Mouse (Mus musculus) CD4-positive, CD25-positive, alpha-beta regulatory T cell, adult 2 months (primary cell): ENCODE data around the gene Zfp541.
A peak's percentile ranks its signal among the peaks of the same experiment; 100 is the strongest.

Experiments
- DNase-seq: peaks from one replicate; pipeline ENCODE4 v3.0.0-alpha.2; 2012; ENCODE audit warnings: low read depth, low spot score

Zfp541 gene

GRCm38 (mm10) chr7:16128899-16129298 is 67.3 kb downstream of the Zfp541 start:
- DNase-seq = no peak

GRCm38 (mm10) chr7:16129421-16129845 is 67.8 kb downstream of the Zfp541 start, which contains the start of gene Slc8a2:
Gene Slc8a2, plus strand, starts transcription at chr7:16129826.
- DNase-seq = peak; percentile 61

GRCm38 (mm10) chr7:16129846-16130691 is 68.5 kb downstream of the Zfp541 start:
- peak; percentile 12 for DNase-seq

DNA sequence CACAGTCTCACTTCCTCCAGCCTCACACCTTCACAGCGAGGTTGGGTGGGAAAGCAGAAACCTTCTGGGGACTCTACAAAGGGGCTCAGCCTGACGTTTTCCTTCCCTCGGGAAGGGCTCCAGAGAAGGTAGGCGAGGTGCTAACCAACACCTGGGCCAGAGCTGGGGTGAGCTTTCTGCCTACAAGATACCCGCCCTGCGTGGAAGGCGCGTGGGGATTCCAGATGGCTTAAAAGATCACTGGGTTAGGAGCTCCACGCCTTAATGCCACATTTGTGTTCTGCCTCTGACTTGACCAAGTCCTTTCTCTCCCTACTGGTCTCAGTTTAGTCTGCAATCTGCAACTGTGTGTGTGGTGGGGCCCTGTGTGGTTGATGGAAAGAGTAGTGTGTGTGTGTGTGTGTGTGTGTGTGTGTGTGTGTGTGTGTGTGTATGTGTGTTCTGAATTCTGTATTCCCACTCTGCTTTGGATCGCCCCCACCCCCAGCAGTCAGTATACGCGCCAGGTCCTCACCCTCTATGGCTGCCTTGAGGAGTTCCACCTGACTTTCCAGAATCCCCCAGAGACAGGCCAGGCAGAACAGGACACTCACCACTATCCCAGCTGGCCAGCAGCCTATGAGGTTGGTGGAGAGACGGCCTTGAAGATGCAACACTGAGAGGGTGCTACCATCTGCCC is 69.5 kb downstream of the Zfp541 start:
- DNase-seq = no peak

- DNase-seq = no peak
Observed at GRCm38 (mm10) chr7:16132161-16132581, 70.6 kb downstream of the Zfp541 start.

GRCm38 (mm10) chr7:16132926-16133325 is 71.3 kb downstream of the Zfp541 start:
- no peak for DNase-seq

DNA sequence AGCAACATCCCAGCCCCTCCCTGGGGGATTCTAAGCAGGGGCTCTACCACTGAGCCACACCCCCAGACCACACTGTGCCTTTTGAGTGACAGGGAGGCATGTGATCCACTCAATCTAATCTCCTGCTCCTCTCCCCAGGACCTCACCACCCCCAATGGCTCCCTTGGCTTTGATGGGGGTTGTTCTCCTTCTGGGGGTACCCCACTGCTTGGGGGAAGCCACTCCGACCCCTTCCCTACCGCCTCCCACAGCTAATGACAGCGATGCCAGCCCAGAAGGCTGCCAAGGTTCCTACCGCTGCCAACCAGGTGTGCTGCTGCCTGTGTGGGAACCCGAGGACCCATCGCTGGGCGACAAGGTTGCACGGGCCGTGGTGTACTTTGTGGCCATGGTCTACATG is 72.1 kb downstream of the Zfp541 start:
- DNase-seq = no peak

DNA sequence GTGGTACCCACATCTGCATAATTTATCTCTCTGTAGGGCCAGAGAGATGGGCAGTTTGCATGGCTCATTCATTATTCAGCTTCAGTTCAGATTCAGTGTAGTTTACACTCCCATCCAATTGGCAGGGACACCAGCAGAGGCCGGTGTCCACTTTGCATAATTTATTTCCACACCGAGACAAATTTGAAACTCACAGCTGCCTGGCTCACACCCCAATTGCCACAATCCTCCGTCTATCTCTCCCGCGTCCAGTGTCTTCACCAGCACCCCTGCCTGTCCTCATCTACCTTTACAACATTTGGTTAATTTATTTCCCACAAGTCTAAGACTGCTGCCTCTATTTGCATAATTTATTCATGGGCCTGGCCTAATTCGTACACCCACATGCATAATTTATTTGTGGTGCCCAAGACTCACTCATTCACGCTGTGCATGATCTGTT is 73.4 kb downstream of the Zfp541 start:
- DNase-seq = no peak
